Comparison of ENCODE assay signal across 13 mouse cellular contexts in the genomic region with DNA sequence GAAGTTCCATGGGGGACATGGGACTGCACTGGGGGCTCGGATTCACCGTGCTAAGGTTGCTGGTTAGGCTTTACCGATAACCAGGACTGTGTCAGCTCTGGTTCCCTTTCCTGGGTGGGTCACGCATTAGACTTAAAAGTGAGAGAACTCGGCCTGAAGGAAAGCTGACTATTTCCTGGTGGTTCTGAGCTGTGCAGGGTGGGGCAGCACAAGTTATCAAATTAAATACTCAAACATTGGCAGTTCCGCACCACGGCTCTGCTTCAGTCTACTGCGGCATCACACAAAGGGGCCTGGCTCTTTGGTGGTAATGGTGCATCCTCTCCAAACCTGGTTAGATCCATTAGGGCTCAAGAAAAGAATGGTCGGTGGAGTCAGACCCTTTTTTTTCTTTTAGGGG. TPM values are rescaled to one million over a fixed set of nuclear protein-coding genes. Genes with fewer than 3 reads are reported as not detected.
"Had no signal": no experiment of that assay in that cellular context is flagged by ENCODE, and none has a peak within 500 bp of the region (broad histone marks: within the 10 kb centered on the region; RNA-seq: fewer than 3 reads in every experiment).

No protein-coding gene starts in this region.

- H3K4me2 ChIP-seq: limb, embryonic 15.5 days; liver, embryonic 12.5 days; lung, embryonic 15.5 days; midbrain, embryonic 12.5 days had no signal

- DNase-seq: kidney, adult 2 months; kidney, postnatal 25 days; lung, postnatal 14 days; right cerebral cortex, postnatal 25 days; thymus, postnatal 4 days had no signal

- H3K9me3 ChIP-seq: limb, embryonic 15.5 days; liver, embryonic 12.5 days; lung, embryonic 15.5 days; midbrain, embryonic 12.5 days had no signal

- ATAC-seq: liver, embryonic 12.5 days; midbrain, embryonic 16.5 days had no signal

- H3K4me3 ChIP-seq: left cerebral cortex, adult 2 months; limb, embryonic 15.5 days; liver, embryonic 12.5 days; lung, embryonic 15.5 days; midbrain, embryonic 12.5 days had no signal

- H3K9ac ChIP-seq: limb, embryonic 15.5 days; liver, embryonic 12.5 days; lung, embryonic 15.5 days; midbrain, embryonic 12.5 days had no signal

- H3K4me1 ChIP-seq: midbrain, embryonic 12.5 days had no signal

- H3K27me3 ChIP-seq: limb, embryonic 15.5 days; liver, embryonic 12.5 days; lung, embryonic 15.5 days; midbrain, embryonic 12.5 days had no signal

- H3K27ac ChIP-seq: left cerebral cortex, adult 2 months; limb, embryonic 15.5 days; liver, embryonic 12.5 days; lung, embryonic 15.5 days; midbrain, embryonic 12.5 days had no signal

RNA-seq across cellular contexts. Expression of a gene that starts 0.8 kb away (rescaled TPM):
- polyA plus RNA-seq: liver, embryonic 16.5 days had no signal

RNA-seq across cellular contexts. Expression of a gene that starts 40.0 kb away (rescaled TPM):
- polyA plus RNA-seq: thymus, postnatal 0 days had no signal
